Mouse (Mus musculus) spleen, adult 18-20 months (tissue): Measurements from ENCODE around the gene Kif1c.

ENCODE experiments used
- DNase-seq, 2 experiments: peaks; one replicate each; pipeline ENCODE4 v3.0.0; 2022; ENCODE audit warnings: mixed read lengths in 2 of 2

Gene Kif1c

DNA sequence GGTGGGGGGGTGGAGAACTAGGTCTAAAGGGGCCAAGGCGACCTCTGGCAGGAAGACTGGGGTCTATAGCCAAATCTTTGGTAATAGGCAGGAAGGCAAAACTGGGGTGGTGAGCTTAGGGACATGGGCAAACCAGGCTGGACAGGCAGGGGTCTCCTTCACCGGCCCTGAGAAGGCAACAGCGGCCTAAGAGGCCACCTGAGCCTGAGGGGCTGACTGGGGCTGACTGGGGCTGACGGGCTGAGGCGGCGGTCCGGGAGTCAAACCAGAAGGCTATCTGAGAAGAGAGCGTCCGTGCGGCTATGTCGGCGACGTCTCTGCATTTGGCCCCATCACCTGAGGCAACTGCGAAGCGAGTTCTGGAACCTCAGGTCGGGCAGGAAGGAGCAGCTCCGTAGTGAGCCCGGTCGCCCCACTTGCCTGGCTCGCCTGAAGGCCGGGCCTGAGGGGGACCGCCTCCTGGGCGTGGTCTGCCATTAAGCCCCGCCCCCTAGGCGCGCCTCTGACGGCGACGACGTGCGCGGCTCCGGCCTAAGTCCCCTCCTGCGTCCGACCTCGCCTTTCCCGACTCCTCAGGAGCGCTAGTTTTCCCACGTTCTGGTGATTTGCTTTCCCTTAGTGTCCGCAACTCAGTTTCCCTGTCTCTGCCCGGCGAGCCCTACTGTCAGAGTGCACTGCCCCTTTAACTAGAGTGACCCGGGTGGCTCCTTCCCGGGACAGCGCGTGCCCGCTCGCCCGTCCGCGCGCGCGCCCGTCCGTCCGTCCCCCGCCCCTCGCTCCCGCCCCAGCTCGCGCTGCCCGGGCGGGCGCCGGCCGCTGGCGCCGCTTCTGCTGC lies at the start of gene Kif1c, which contains the start of gene Inca1:
TSS of gene Kif1c (plus strand) at position 827 of the 835 bp plus-strand sequence.
TSS of gene Inca1 (minus strand) at position 434 of the 835 bp plus-strand sequence.
- peak; percentile 93 to 98 for DNase-seq

DNA sequence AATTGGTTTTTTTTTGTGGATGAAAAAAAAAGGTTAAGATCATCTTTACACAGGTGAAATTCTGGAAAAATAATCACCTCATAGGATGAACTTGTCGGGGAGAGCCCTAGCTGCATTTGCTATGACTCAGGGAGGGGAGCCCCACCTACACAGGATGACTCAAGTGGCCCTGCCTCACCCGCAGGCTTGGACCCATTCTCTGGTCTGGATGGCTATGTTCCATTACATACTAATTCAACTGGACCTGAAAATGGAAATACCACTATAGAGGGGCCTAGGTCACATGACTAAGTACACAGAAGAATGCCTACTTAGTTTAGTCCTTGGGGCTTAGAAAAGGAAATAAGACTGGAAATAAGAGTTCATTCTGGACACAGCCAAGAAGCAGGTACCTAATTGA lies 49.0 kb upstream of the Kif1c start:
- peak in 1 of 2 experiments; percentile 23 for DNase-seq

DNA sequence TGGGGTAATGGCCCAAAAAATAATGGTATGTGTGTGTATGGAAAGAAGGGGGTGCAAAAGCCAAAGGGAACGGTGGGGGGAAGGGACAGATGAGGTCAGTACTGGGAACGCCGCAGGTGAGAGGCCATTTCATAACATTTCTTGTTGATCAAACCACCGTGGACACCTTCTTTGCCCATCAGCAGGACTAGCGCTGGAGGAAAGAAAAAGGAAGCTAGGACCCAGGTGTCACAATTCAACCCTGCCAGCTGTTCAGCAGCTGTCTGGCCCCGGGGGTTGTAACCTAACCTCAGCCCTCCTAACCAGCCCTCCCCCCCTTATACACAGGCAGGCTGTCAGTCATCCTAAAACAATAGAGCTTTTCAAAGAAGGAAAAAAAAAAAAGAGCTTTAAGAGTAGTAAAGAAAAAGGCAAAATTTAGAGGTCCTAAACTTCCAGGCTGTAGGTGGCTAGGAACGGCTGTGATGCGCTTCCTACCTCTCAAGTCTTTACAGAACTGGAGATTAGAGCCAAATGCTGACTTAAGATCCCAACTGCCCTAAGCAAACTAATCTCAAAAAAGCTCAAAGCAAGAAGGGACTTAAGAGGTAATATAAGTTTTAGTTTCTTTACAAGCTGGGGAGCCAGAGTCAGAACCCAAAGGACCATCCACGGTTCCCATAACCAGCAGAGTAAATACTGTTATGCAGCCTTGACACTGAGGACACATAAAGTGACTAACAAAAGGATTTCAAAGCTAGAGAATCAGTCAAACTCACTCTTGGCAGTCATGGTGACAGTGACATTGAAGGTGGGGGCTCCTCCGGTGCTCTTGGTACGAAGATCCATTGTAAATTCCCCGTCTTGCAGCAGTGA lies 48.1 kb upstream of the Kif1c start:
- peak in 1 of 2 experiments; percentile 24 for DNase-seq

GRCm38 (mm10) chr11:70652884-70653344 lies 47.4 kb upstream of the Kif1c start:
- no peak for DNase-seq

- DNase-seq = peak; percentile 73 to 80
These were observed 46.8 kb upstream of the Kif1c start for GRCm38 (mm10) chr11:70653345-70654197.

- peak; percentile 77 to 78 for DNase-seq
These were observed 46.0 kb upstream of the Kif1c start, which contains the start of gene Pfn1 for GRCm38 (mm10) chr11:70654198-70654922. Gene Pfn1, minus strand, starts transcription at chr11:70654644.

DNA sequence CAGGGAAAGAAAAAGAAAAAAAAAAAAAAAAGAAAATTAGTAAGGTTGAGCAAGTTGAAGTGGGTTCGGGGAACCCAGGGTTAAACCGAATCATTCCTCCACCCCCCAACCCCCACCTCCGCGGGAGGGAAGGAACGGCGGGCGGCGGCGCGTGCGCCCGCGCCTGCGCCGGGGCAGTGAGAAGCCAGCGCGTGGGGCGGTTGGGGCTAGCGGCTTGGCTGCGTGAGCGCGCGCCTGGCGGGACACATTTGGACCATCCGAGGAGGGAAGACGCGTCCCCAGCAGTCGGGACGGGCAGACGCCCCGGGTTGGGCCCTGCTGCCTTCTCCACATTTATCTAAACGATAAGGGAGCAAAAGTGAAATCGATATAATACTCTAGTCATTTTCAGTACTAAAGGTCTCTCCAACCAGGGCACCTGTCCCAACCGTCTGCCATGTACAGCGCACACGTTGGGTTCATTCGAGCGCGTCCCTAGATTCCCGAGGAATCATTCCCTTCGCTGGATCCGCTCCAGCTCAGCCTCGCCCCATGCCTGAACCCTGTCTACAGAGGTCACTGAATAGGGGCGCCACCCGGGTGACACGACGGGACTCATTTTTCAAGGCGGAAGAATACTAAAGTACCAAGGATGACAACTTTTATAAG lies 45.3 kb upstream of the Kif1c start:
- peak; percentile 76 to 78 for DNase-seq

- DNase-seq = peak; percentile 55 to 69
These were observed 44.5 kb upstream of the Kif1c start for GRCm38 (mm10) chr11:70655571-70656455.

GRCm38 (mm10) chr11:70656456-70656927 lies 43.9 kb upstream of the Kif1c start:
- DNase-seq = peak in 1 of 2 experiments; percentile 29

GRCm38 (mm10) chr11:70656964-70657363 lies 43.4 kb upstream of the Kif1c start, which contains the start of gene Eno3:
Gene Eno3, plus strand, starts transcription at chr11:70657202.
- DNase-seq = peak in 1 of 2 experiments; percentile 14

GRCm38 (mm10) chr11:70657573-70657972 lies 42.8 kb upstream of the Kif1c start:
- DNase-seq = peak in 1 of 2 experiments; percentile 15

- no peak for DNase-seq
These were observed 42.4 kb upstream of the Kif1c start for GRCm38 (mm10) chr11:70657991-70658390.

DNA sequence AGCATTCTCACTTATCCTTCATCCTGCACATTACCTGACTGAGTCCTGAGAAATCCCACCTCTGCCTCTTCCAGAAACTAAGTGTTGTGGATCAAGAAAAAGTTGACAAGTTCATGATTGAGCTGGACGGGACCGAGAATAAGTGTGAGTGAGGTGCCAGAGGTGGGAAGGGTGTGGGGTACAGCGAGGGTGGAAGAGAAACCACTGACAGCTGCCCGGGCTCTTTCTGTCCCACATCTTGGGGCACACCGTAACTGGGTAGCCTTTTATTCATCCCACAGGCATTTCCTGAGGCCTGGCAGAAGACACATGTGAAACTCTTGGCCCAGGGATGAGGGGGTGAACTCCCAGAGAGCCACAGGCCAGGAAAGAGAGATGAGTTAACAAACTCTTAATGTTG lies 41.8 kb upstream of the Kif1c start:
- DNase-seq = peak in 1 of 2 experiments; percentile 2

DNA sequence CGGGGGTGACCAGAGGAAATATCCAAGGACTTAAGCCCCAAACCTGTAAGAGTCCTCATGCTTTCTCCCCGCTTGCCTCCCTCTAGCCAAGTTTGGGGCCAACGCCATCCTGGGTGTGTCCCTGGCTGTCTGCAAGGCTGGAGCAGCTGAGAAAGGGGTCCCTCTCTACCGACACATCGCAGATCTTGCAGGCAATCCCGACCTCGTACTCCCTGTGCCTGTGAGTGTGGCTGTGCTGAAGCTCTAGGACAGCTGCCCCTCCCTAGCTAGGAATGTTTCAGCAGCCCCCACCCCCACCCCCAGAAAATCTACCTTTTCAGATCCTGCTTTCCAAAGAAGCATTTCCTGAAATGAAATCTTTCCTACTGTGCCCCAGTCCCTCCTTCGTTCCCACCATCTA lies 41.4 kb upstream of the Kif1c start:
- no peak for DNase-seq

DNA sequence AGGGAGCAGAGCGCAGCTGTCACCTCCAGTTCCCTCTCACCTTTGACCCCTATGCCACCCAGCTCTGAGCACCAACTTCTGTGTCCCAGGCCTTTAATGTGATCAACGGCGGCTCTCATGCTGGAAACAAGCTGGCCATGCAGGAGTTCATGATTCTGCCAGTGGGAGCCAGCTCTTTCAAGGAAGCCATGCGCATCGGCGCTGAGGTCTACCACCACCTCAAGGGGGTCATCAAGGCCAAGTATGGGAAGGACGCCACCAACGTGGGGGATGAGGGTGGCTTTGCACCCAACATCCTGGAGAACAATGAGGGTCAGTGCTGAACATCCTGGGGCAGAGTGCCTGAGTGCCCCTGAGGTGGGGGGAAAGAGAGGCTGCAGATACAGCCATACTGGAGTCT lies 39.8 kb upstream of the Kif1c start:
- no peak for DNase-seq

DNA sequence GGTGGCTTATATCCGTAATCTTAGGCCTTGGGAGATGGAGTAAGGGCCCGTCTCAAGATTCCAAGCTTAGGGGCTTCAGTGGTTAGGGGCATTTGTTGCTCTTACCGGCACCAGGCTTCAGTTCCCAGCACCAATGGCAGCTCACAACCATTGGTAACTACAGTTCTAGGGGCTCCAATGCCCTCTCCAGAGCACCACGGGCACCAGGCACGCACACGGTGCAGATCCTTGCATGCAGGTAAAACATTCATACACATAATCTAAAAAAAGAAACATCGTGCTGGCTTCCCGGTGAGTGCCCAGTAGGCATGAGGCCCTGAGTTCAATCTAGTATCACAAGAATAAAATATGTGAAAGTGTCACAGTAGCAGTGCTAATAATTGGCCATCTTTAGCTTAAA lies 37.2 kb upstream of the Kif1c start:
- DNase-seq = no peak

GRCm38 (mm10) chr11:70663957-70664356 lies 36.4 kb upstream of the Kif1c start:
- no peak for DNase-seq

GRCm38 (mm10) chr11:70664741-70665140 lies 35.6 kb upstream of the Kif1c start:
- no peak for DNase-seq

- DNase-seq = no peak
These were observed 33.7 kb upstream of the Kif1c start for GRCm38 (mm10) chr11:70666687-70667086.
